Mouse (Mus musculus): ENCODE measurements at regions not wholly inside any gene's neighbourhood (a gene's known extent, or its start where the extent isn't known, plus 50 kb on each side); places are given as distances from the start of the nearest gene placed in this dataset.

- peak in 1 of 2 experiments; percentile 16 for DNase-seq (ENCODE audit: extremely low spot score in 1 of 2, low spot score in 2 of 2)
- intact Hi-C loops (cut with DNase I): no loop called here
Observed at GRCm38 (mm10) chr8:11909146-11909545, 68.9 kb downstream of the Tex29 start.

GRCm38 (mm10) chr8:11911639-11912450, 71.6 kb downstream of the Tex29 start:
- intact Hi-C loops (cut with DNase I): no loop called here

GRCm38 (mm10) chr8:11912451-11913128, 72.3 kb downstream of the Tex29 start:
- DNase-seq (ENCODE audit: extremely low spot score in 1 of 2, low spot score in 2 of 2): peak in 1 of 2 experiments; percentile 6
- intact Hi-C loops (cut with DNase I): no loop called here

More at GRCm38 (mm10) chr8:11911639-11912450, 71.6 kb downstream of the Tex29 start:
- DNase-seq (ENCODE audit: extremely low spot score in 1 of 2, low spot score in 2 of 2): peak in 1 of 2 experiments; percentile 13

- DNase-seq (ENCODE audit: extremely low spot score in 1 of 2, low spot score in 2 of 2): peak in 1 of 2 experiments; percentile 16
- intact Hi-C loops (cut with DNase I): no loop called here
Observed at GRCm38 (mm10) chr8:11913129-11913900, 73.0 kb downstream of the Tex29 start.

GRCm38 (mm10) chr8:11914131-11914530, 73.9 kb downstream of the Tex29 start:
- intact Hi-C loops (cut with DNase I): no loop called here
- peak in 1 of 2 experiments; percentile 6 for DNase-seq (ENCODE audit: extremely low spot score in 1 of 2, low spot score in 2 of 2)

GRCm38 (mm10) chr8:11914681-11915474, 74.6 kb downstream of the Tex29 start:
- DNase-seq (ENCODE audit: extremely low spot score in 1 of 2, low spot score in 2 of 2): peak in 1 of 2 experiments; percentile 60
- intact Hi-C loops (cut with DNase I): no loop called here

GRCm38 (mm10) chr8:11915721-11916120, 75.4 kb downstream of the Tex29 start:
- intact Hi-C loops (cut with DNase I): no loop called here
- no peak for DNase-seq (ENCODE audit: extremely low spot score in 1 of 2, low spot score in 2 of 2)

- intact Hi-C loops (cut with DNase I): no loop called here
- no peak for DNase-seq (ENCODE audit: extremely low spot score in 1 of 2, low spot score in 2 of 2)
Observed at GRCm38 (mm10) chr8:11919876-11920275, 79.6 kb downstream of the Tex29 start.

GRCm38 (mm10) chr8:11923115-11923514, 82.8 kb downstream of the Tex29 start:
- intact Hi-C loops (cut with DNase I): no loop called here
- DNase-seq (ENCODE audit: extremely low spot score in 1 of 2, low spot score in 2 of 2): peak in 1 of 2 experiments; percentile 15

GRCm38 (mm10) chr8:11924165-11924564, 83.9 kb downstream of the Tex29 start:
- DNase-seq (ENCODE audit: extremely low spot score in 1 of 2, low spot score in 2 of 2): peak; percentile 48 to 67
- intact Hi-C loops (cut with DNase I): no loop called here

- intact Hi-C loops (cut with DNase I): no loop called here
- peak; percentile 49 to 73 for DNase-seq (ENCODE audit: extremely low spot score in 1 of 2, low spot score in 2 of 2)
Observed at GRCm38 (mm10) chr8:11942892-11943332, 102.6 kb downstream of the Tex29 start.

- intact Hi-C loops (cut with DNase I): no loop called here
- DNase-seq (ENCODE audit: extremely low spot score in 1 of 2, low spot score in 2 of 2): peak in 1 of 2 experiments; percentile 6
Observed at GRCm38 (mm10) chr8:11947766-11948165, 107.5 kb downstream of the Tex29 start.

- intact Hi-C loops (cut with DNase I): loop anchor here (2.0 to 5.0 kb wide), 3 partner anchors 605 to 721 kb away; no protein-coding TSS in a partner anchor
- DNase-seq (ENCODE audit: extremely low spot score in 1 of 2, low spot score in 2 of 2): no peak
Observed at GRCm38 (mm10) chr8:11956268-11956667, 116.0 kb downstream of the Tex29 start.

- intact Hi-C loops (cut with DNase I): loop anchor here (2.0 to 5.0 kb wide), 3 partner anchors 604 to 720 kb away; no protein-coding TSS in a partner anchor
- DNase-seq (ENCODE audit: extremely low spot score in 1 of 2, low spot score in 2 of 2): peak in 1 of 2 experiments; percentile 58
Observed at GRCm38 (mm10) chr8:11957046-11957783, 116.9 kb downstream of the Tex29 start.

- intact Hi-C loops (cut with DNase I): loop anchor here (5.0 kb wide), 1 partner anchor 719 kb away; no protein-coding TSS in a partner anchor
- DNase-seq (ENCODE audit: extremely low spot score in 1 of 2, low spot score in 2 of 2): no peak
Observed at GRCm38 (mm10) chr8:11958176-11958575, 117.9 kb downstream of the Tex29 start.

- DNase-seq (ENCODE audit: extremely low spot score in 1 of 2, low spot score in 2 of 2): no peak
- intact Hi-C loops (cut with DNase I): loop anchor here (5.0 kb wide), 1 partner anchor 718 kb away; no protein-coding TSS in a partner anchor
Observed at GRCm38 (mm10) chr8:11959466-11959865, 119.2 kb downstream of the Tex29 start.

- no peak for DNase-seq (ENCODE audit: extremely low spot score in 1 of 2, low spot score in 2 of 2)
- intact Hi-C loops (cut with DNase I): no loop called here
Observed at GRCm38 (mm10) chr8:11963575-11963974, 123.3 kb downstream of the Tex29 start.

Measured in left cerebral cortex, postnatal 10 days (tissue).